Mouse (Mus musculus): ENCODE results near the gene Rhox2g.
"Not testable (repeated sequence)": the region's sequence is repeated elsewhere in the genome, so short reads cannot be mapped to it uniquely, and the experiment has no call there.

Gene Rhox2g

GRCm38 (mm10) chrX:37643370-37643769, at the start of gene Rhox2g:
Rhox2g (minus strand) TSS chrX:37643470.
- not testable (repeated sequence) for DNase-seq (ENCODE audit: low read depth, low spot score)

- DNase-seq (ENCODE audit: low read depth, low spot score) = no peak
Observed at GRCm38 (mm10) chrX:37692261-37692660, 49.0 kb upstream of the Rhox2g start.

- peak; percentile 76 for DNase-seq (ENCODE audit: low read depth, low spot score)
Observed at GRCm38 (mm10) chrX:37683031-37683715, 39.9 kb upstream of the Rhox2g start.

GRCm38 (mm10) chrX:37673177-37673576, 29.9 kb upstream of the Rhox2g start, which contains the start of gene Rhox2h:
Rhox2h (minus strand) TSS chrX:37673277.
- not testable (repeated sequence) for DNase-seq (ENCODE audit: low read depth, low spot score)

- not testable (repeated sequence) for DNase-seq (ENCODE audit: low read depth, low spot score)
Observed at GRCm38 (mm10) chrX:37668664-37669063, 25.4 kb upstream of the Rhox2g start, which contains the start of gene Rhox3h. Rhox3h (minus strand) TSS chrX:37668764.

- not testable (repeated sequence) for DNase-seq (ENCODE audit: low read depth, low spot score)
Observed at GRCm38 (mm10) chrX:37651227-37651626, 8.0 kb upstream of the Rhox2g start, which contains the start of gene Rhox4g. Rhox4g (minus strand) TSS chrX:37651327.

- not testable (repeated sequence) for DNase-seq (ENCODE audit: low read depth, low spot score)
Observed at GRCm38 (mm10) chrX:37628512-37628911, 14.8 kb downstream of the Rhox2g start, which contains the start of gene Rhox3g. Rhox3g (minus strand) TSS chrX:37628612.

- DNase-seq (ENCODE audit: low read depth, low spot score) = not testable (repeated sequence)
Observed at GRCm38 (mm10) chrX:37607604-37608003, 35.7 kb downstream of the Rhox2g start, which contains the start of gene Rhox4f. Rhox4f (minus strand) TSS chrX:37607704.

Measured in R1 (cell line).